Mouse (Mus musculus): ENCODE measurements around the gene Hddc3.

- TF ChIP-seq CTCF (IDR thresholded peaks at IDR 0.05; ENCODE audit: low read depth) (no peak), EP300 (optimal IDR thresholded peaks at IDR 0.05) (no peak)
Measured at GRCm38 (mm10) chr7:80343270-80344018, 540 bp downstream of the Hddc3 start.

Data from stomach, postnatal 0 days (tissue).